Mouse (Mus musculus) layer of hippocampus, adult 9-10 months (tissue): Measurements from ENCODE around the gene Micall2.
"Not testable (repeated sequence)": the region's sequence is repeated elsewhere in the genome, so short reads cannot be mapped to it uniquely, and the experiment has no call there.

Source experiments
- DNase-seq: peaks from one replicate; pipeline ENCODE4 v3.0.0; 2022; ENCODE audit warnings: low spot score

Micall2 gene

DNA sequence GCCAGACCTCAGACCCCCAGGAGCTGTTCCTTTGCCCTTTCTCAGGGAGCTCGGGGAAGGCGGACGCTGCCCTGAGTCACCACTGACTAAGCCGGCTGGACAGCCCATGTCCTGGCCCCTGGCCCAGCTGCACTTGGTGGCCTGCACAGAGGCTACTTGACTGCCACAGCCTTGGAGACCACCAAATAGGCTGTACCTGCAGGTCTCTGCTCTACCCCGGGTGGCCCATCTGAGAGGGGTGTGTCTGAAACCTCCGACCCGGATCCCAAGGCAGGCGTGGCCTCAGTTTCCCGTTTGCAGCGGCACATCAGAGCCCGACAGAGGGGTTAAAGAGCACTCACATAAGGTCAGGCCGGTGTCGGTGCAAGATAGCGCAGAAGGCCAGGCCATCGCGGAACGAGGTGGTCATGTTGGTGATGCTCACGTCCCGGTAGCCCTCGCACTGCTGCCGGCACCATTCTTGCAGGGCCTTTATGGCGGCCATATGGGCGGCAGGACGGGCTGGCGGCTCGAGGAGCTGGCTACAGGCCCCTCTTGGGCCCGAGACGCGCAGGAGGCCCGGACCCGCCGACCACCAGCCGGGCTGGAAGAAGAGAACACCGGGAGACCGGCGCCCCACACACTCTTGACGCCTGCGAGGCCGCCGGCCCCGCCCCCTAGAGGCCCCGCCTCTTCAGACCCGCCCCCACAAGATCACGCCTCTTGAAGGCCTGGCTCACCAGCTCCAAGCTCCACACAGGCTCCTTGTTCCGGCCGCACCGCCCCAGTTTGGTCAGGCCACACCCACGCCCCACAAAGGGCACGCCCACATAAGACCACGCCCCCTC is at the start of gene Micall2:
Micall2 (minus strand) TSS at position 660 of the 827 bp plus-strand sequence.
- DNase-seq, result peak; percentile 76

- DNase-seq, result no peak
These were observed 45.3 kb upstream of the Micall2 start for GRCm38 (mm10) chr5:139781406-139781805.

- no peak for DNase-seq
These were observed 40.8 kb upstream of the Micall2 start for GRCm38 (mm10) chr5:139776966-139777365.

- DNase-seq, result peak; percentile 99
These were observed 39.2 kb upstream of the Micall2 start, which contains the start of gene Ints1 for GRCm38 (mm10) chr5:139775216-139775926. Ints1 (minus strand) TSS chr5:139775674.

- DNase-seq, result no peak
These were observed 32.1 kb upstream of the Micall2 start for GRCm38 (mm10) chr5:139768216-139768615.

GRCm38 (mm10) chr5:139764296-139764695 is 28.2 kb upstream of the Micall2 start:
- no peak for DNase-seq

DNA sequence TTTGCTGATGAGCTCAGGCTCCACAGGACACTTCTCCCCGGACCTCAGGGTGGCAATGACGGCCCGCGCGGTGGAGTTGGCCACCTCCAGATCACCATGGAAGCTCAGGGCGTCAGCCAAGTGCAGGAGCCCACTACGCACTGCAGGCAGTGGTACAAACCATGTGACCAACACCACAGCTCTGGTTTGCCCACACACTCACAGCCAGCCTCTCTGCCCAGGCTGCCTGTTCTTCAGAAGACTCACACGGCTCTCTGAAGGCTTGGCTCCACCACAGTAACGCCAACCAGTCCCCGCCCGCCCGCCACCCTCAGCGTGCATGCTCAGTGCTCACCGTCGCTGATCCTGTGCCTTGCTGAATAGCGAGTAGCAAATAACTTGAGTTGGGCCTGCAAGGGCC is 22.0 kb upstream of the Micall2 start:
- no peak for DNase-seq

DNA sequence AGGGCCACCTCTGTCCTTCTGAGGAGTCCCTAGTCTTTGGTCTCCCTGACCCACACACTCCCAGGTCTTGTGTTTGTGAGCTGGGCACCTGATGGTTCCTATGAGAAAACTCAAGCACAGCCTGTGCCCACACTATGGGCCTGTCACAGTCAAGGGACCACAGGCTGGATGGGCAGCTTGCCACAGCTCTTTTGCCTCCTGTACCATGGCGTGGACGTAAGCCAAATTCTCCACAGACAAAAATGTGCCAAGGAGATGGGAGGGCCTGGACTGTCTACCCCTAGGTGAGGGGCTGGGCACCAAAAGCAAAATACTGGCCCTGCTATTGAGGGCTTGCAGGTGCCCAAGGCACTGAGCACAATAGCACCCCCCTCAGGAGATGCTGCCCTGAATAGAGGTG is 20.4 kb upstream of the Micall2 start:
- DNase-seq, result no peak

GRCm38 (mm10) chr5:139756135-139756534 is 20.0 kb upstream of the Micall2 start:
- no peak for DNase-seq

GRCm38 (mm10) chr5:139754753-139755152 is 18.6 kb upstream of the Micall2 start:
- no peak for DNase-seq

GRCm38 (mm10) chr5:139750535-139750934 is 14.4 kb upstream of the Micall2 start:
- DNase-seq, result no peak

DNA sequence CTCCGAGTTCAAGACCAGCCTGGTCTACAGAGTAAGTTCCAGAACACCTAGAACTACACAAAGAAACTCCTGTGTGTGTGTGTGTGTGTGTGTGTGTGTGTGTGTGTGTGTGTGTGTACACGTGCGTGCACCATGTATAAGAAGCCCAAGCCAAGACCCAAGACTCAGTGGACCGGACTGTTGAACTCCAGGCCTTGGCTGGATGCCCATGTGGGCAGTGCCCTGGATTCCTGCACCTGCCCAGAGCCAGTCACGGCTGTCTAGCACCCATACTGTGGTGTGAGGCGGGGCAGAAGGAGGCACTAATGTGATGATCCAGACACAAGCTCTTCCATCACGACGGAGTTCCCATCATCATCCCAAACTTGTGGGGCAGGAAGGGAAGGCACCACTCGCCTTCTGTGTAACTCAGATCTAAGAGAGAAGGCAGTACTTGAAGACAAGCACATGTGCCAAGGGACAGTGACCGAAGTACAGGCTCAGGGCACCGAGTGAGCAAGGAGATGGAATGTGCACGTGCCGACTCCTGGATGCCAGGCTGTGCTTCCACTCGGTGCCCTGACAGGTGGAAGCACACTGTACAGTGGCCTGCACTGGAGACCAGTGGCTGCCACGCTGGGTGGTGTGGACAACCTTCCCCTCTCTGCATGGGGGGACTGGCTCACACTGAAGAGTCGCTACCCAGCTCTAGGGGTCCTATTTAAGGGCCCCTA is 13.4 kb upstream of the Micall2 start:
- DNase-seq, result no peak

GRCm38 (mm10) chr5:139745771-139746170 is 9.6 kb upstream of the Micall2 start:
- DNase-seq, result no peak

GRCm38 (mm10) chr5:139742640-139743039 is 6.5 kb upstream of the Micall2 start:
- DNase-seq, result not testable (repeated sequence)

DNA sequence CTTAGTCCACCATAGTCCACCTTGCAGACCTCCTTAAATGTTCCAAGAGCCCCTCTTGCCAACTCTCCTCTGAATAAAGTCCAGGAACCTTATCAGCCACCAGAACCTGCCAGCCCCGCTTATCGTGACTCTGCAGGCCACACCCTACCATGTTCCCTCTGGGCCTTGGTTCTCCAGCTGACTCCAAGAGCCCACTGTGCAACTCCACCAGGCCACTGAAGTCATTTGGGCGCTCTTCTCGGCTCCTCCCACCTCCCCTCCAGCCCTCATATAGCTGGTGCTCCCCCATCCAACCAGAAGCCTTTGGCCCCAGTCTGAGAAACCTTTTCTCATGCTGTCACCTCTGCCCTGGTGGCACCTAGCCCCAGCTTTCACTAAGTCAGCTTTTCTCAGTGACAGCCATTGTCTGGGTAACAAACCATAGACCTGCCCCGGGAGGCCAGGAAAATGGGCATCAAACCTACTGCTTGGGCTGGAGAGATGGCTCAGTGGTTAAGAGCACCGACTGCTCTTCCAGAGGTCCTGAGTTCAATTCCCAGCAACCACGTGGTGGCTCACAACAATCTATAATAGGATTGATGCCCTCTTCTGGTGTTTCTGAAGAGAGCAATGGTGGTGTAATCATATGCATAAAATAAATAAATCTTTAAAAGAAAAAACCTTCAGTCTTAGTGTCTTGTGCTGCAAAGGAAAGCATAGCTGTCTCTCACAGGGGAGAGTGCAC is 2.6 kb upstream of the Micall2 start:
- DNase-seq, result no peak

DNA sequence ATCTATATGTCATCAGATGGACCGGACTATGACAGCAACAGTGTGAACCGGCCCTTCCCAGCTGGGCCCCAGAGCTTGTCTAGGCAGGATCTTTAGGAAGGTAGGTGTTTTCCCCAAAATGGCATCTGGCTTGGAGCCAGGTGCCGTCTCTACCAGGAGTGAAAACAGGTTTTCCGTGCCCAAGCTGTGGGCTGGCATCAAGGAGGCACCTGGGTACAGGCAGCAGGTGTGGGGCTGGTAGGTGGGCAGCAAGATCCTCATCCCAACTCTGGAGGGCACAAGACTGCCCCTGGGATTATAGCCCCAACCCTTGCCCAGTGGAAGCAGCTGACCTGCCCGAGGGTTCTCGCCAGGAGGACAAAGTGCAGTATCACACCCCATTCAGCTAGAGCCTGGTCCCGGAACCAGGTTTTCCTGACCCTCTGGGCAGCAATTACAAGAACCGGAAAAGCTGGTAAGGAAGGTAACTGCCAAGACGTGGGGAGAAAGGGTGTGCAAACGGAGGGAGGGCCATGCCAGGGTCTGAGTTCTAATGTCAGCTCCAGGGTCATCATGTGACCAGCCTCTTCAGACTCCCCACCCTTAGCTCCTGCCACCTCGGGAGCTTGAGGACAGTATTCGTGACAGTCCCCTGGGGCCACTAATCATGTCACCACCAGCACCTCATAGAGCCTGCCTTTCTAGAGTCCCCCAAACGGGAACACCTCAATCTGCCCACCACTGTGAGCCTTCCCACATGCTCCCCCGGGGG is 1.9 kb upstream of the Micall2 start:
- no peak for DNase-seq

DNA sequence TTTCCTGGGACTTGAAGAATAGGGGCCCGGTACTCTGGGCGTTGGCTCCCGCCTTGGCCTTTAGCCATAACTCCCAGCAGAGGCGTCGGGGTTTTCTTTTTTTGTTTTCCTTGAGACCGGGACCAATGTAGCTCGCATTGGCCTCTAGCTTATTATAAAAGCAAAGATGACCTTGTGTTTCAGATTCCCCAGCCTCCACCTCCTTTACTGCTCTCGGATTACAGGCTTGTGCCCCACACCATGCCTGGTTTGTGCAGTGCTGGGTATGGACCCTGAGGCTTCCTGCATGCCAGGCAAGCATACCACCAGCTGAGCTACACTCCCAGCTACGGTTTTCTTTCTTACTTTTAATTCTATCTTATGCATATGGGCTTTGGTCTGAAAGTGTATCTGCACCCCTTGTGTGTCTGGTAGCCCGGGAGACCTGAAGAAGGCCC is 386 bp upstream of the Micall2 start:
- DNase-seq, result no peak

DNA sequence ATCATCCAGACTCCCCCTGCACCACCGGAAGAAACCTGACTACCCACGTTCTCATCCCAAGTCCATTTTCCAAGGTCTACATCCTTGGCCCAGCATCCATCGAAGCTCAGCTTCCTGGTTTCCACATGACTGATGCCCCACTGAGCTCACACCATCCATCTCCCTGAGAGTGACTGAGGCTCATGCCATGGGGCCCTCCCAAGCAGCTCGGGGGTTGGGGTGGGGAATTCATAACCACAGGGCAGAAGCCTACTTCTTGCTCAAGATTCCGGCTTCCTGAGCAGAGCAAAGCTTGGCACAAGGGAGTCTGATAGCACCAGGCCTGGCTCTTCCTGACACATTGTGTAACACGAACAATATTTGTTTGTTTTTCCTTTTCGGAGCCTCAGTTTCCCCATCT is 1.4 kb downstream of the Micall2 start:
- no peak for DNase-seq

GRCm38 (mm10) chr5:139734016-139734415 is 2.1 kb downstream of the Micall2 start:
- no peak for DNase-seq

DNA sequence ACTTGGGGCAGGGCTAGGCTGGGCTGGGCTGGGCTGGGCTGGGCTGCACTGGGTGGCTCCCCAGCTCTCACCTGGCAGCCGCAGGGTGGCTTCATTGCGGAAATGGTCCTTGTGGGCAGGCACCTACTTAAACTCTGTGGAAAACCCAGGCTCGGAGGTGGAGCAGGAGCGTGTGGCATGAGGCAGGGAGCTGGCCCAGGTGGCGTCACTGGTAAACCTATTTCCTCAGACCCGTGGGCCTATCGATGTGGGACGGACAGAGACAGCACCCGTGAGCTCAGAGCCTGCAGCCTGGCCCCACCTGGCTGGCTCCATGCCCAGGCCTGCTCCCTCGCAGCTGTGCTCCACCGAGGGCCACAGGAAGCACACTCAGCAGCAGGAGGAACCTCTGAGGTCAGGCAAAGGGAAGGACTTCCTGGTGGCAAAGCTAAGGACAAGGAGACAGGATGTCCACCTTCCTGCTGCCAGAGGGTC is 3.5 kb downstream of the Micall2 start:
- no peak for DNase-seq
